Comparison of ENCODE assay signal across 9 mouse cellular contexts in the genomic region with DNA sequence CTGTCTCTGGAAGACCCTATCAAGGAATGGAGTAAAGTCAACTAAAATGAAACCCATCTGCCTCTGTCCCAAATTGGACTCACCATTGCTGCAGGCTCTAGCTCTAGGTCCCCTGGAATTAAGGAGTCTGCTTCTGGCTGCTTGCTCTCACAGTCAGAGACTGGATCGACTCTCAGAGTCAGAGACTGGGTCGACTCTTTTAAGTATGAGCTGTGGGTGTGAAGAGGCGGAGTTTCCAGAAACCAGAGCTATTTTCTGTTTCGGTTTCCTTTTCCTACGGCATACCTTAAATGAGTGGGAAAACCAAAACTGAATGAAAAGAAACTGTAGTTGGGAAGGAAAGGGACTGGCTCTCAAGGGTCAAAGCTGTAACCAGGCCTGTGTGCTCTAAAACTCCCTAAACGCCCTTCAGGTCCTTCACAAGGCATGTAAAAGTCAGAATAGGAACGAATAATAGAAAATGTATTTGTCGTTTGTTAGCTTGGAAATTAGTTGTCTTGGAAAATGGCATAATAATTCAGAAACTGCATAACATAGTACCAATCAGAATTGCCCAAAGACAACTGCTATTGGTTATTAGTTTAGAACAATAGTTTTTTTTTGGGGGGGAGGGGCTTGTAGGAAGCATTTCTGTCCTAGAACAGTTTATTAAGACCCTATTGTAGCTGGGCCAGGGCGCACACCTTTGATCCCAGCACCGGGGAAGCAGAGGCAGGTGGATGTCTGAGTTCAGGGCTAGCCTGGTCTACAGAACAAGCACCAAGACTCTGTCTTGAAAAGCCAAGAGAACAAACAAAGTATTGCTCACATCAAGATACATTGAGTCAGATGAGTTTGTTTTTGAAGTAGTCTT. TPM values are rescaled to one million over a fixed set of nuclear protein-coding genes. Genes with fewer than 3 reads are reported as not detected.
DNase-seq lines count a peak whose midpoint lies in the region; ATAC-seq and TF ChIP-seq lines count a peak whose summit lies in the region.
"Had no signal": no experiment of that assay in that cellular context is flagged by ENCODE, and none has a peak within 500 bp of the region (broad histone marks: within the 10 kb centered on the region; RNA-seq: fewer than 3 reads in every experiment).

A gene (minus strand): TSS at position 196 of the 853 bp plus-strand sequence.

- H3K9me3 ChIP-seq in kidney, embryonic 15.5 days (replicated peaks), result no peaks in the 10 kb centered on the region
- no peaks in the 10 kb centered on the region for H3K9me3 ChIP-seq in CH12.LX (replicated peaks; ENCODE audit: low read length)
- no peaks in the 10 kb centered on the region for H3K9me3 ChIP-seq in heart, embryonic 14.5 days (ENCODE audit: control insufficient read depth, low read length)

- no peak for TF ChIP-seq RAD21 in CH12.LX (IDR thresholded peaks at IDR 0.05; ENCODE audit: low read depth, low read length)

- no peak within 1 kb of the TSS for H3K4me2 ChIP-seq in kidney, embryonic 15.5 days
- H3K4me2 ChIP-seq in CH12.LX (ENCODE audit: insufficient read depth, low read depth, poor library complexity, severe bottlenecking), result peak within 1 kb of the TSS; percentile 69
- peak within 1 kb of the TSS; percentile 24; the same call in 1 of the 2 replicates for H3K4me2 ChIP-seq in heart, embryonic 14.5 days (ENCODE audit: low read length)

- TF ChIP-seq EP300 in CH12.LX (IDR thresholded peaks at IDR 0.05; ENCODE audit: low read length), result no peak

- TF ChIP-seq POLR2A in CH12.LX (IDR thresholded peaks at IDR 0.05; ENCODE audit: low read depth, low read length), result peak; percentile 53

- H3K9ac ChIP-seq in kidney, embryonic 15.5 days, result no peak within 1 kb of the TSS
- H3K9ac ChIP-seq in CH12.LX (ENCODE audit: insufficient read depth, low read depth), result peak within 1 kb of the TSS; percentile 46
- no peak within 1 kb of the TSS for H3K9ac ChIP-seq in heart, embryonic 14.5 days (ENCODE audit: low read length)

- no peak within 1 kb of the TSS for H3K4me3 ChIP-seq in kidney, embryonic 15.5 days (replicated peaks)
- peak within 1 kb of the TSS; percentile 31 to 46 (median 43) for H3K4me3 ChIP-seq in CH12.LX (replicated peaks in 1 of 3; ENCODE audit: low read depth in 2 of 3, low read length in 2 of 3, poor library complexity in 1 of 3)
- no peak within 1 kb of the TSS for H3K4me3 ChIP-seq in heart, embryonic 14.5 days (ENCODE audit: control insufficient read depth in 1 of 2, insufficient read depth in 1 of 2, low read depth in 1 of 2, low read length in 2 of 2)
- H3K4me3 ChIP-seq in macrophage (ENCODE audit: inconsistent target), result peak within 1 kb of the TSS; percentile 53

- H3K4me1 ChIP-seq in kidney, embryonic 15.5 days, result peaks cover 41% of the 10 kb centered on the region
- H3K4me1 ChIP-seq in CH12.LX (ENCODE audit: control insufficient read depth in 1 of 2, insufficient read depth in 2 of 2), result peaks cover 12 to 45% of the 10 kb centered on the region in 2 experiments
- peaks cover 6 to 20% of the 10 kb centered on the region in 2 experiments; a peak in 3 of 4 replicates for H3K4me1 ChIP-seq in heart, embryonic 14.5 days (ENCODE audit: control insufficient read depth in 2 of 2, insufficient read depth in 2 of 2, low read length in 2 of 2)

- no peak within 1 kb of the TSS for H3K27ac ChIP-seq in kidney, embryonic 15.5 days
- H3K27ac ChIP-seq in CH12.LX (ENCODE audit: insufficient read depth, low read depth) (peak within 1 kb of the TSS; percentile 39), macrophage (peak within 1 kb of the TSS; percentile 68)
- H3K27ac ChIP-seq in heart, embryonic 14.5 days (replicated peaks in 1 of 2; ENCODE audit: control insufficient read depth in 1 of 2, insufficient read depth in 1 of 2, low read depth in 2 of 2, low read length in 2 of 2), result 0 out of 4 replicates have a peak within 1 kb of the TSS, but pooled peaks of 1 of the 2 experiments have one; percentile 1

- H3K36me3 ChIP-seq in kidney, embryonic 15.5 days, result no peaks in the 10 kb centered on the region
- no peaks in the 10 kb centered on the region for H3K36me3 ChIP-seq in CH12.LX (replicated peaks in 1 of 2; ENCODE audit: control insufficient read depth in 1 of 2, insufficient read depth in 1 of 2, low read length in 1 of 2)
- no peaks in the 10 kb centered on the region for H3K36me3 ChIP-seq in heart, embryonic 14.5 days (ENCODE audit: control insufficient read depth, insufficient read depth, low read length)
- 0 out of 2 replicates have a peak, but pooled peaks cover 6% of the 10 kb centered on the region for H3K36me3 ChIP-seq in macrophage (ENCODE audit: inconsistent target)

- no peak for TF ChIP-seq CTCF in CH12.LX (conservative IDR thresholded peaks at IDR 0.05 in 1 of 2, IDR thresholded peaks at IDR 0.05 in 1 of 2; ENCODE audit: low read depth in 2 of 2, low read length in 2 of 2)

- no peak for ATAC-seq in kidney, embryonic 15.5 days (replicated peaks; ENCODE audit: low FRiP score)
- ATAC-seq in heart, embryonic 14.5 days (ENCODE audit: insufficient number of reproducible peaks, insufficient read depth, low FRiP score, low read depth), result no peak

- dilution Hi-C loops in CH12.LX (cut with MboI; ENCODE audit: extremely low pct_ligation_motif_present, extremely low pct_unique_long_range_greater_than_20kb, low sequenced_read_pairs), result no loop called here

- H3K79me2 ChIP-seq in CH12.LX (replicated peaks; ENCODE audit: control insufficient read depth, extremely low read depth, insufficient read depth, poor library complexity, severe bottlenecking) (no peaks in the 10 kb centered on the region), macrophage (ENCODE audit: inconsistent target) (peaks cover 41% of the 10 kb centered on the region)

- in situ Hi-C loops in CH12.LX (cut with MboI; ENCODE audit: low pct_ligation_motif_present, low pct_unique_long_range_greater_than_20kb, low sequenced_read_pairs), result no loop called here

- WGBS in kidney, embryonic 15.5 days, result 54% methylated on average over 10 of the region's 10 CpGs
- WGBS in heart, embryonic 14.5 days, result 57% methylated on average over 10 of the region's 10 CpGs
- WGBS in macrophage (ENCODE audit: missing documents), result 24% methylated on average over 10 of the region's 10 CpGs

- H3K27me3 ChIP-seq in kidney, embryonic 15.5 days, result peaks cover 14% of the 10 kb centered on the region
- H3K27me3 ChIP-seq in CH12.LX (replicated peaks), result peaks cover 39% of the 10 kb centered on the region
- H3K27me3 ChIP-seq in heart, embryonic 14.5 days (ENCODE audit: control insufficient read depth, insufficient read depth, low read length), result peaks cover 5% of the 10 kb centered on the region; the same call in 1 of the 2 replicates

- DNase-seq in kidney, adult 9 months, result peak; percentile 54
- DNase-seq in CH12.LX (ENCODE audit: extremely low read depth), result peak; percentile 61
- no peak for DNase-seq in gastrocnemius, adult 18-20 months (ENCODE audit: low spot score)
- DNase-seq in adrenal gland, adult 18-20 months (ENCODE audit: low spot score in 2 of 2), result no peak
- no peak for DNase-seq in embryo, embryonic 11 days

TF ChIP-seq in CH12.LX, 34 proteins besides CTCF, POLR2A, EP300 and RAD21:
- TF ChIP-seq NRF1 (IDR thresholded peaks at IDR 0.05; ENCODE audit: low read depth, low read length) (no peak), ZNF384 (IDR thresholded peaks at IDR 0.05; ENCODE audit: low read depth, low read length) (0 out of 2 replicates have a peak, but pooled peaks have one; percentile 36), RCOR1 (conservative IDR thresholded peaks at IDR 0.05; ENCODE audit: low read depth, low read length) (no peak), ETS1 (conservative IDR thresholded peaks at IDR 0.05; ENCODE audit: low read depth, low read length) (peak; percentile 60; the same call in 1 of the 2 replicates), NELFE (IDR thresholded peaks at IDR 0.05; ENCODE audit: low read depth, low read length) (no peak), JUN (IDR thresholded peaks at IDR 0.05; ENCODE audit: insufficient read depth, low read depth, low read length) (no peak), MEF2A (IDR thresholded peaks at IDR 0.05; ENCODE audit: borderline replicate concordance, low read depth, low read length) (no peak), GABPA (IDR thresholded peaks at IDR 0.05; ENCODE audit: insufficient replicate concordance, low read depth, low read length) (no peak), USF2 (conservative IDR thresholded peaks at IDR 0.05; ENCODE audit: low read depth, low read length) (no peak), UBTF (IDR thresholded peaks at IDR 0.05; ENCODE audit: low read depth, low read length) (no peak), CHD2 (IDR thresholded peaks at IDR 0.05; ENCODE audit: low read length) (no peak), JUND (conservative IDR thresholded peaks at IDR 0.05; ENCODE audit: low read depth, low read length) (no peak), ZC3H11A (IDR thresholded peaks at IDR 0.05; ENCODE audit: low read depth, low read length) (no peak), PAX5 (IDR thresholded peaks at IDR 0.05; ENCODE audit: low read length) (no peak), POLR2AphosphoS2 (IDR thresholded peaks at IDR 0.05; ENCODE audit: low read depth, low read length) (no peak), TBP (conservative IDR thresholded peaks at IDR 0.05; ENCODE audit: low read depth, low read length) (peak; percentile 59; the same call in 1 of the 2 replicates), IRF4 (IDR thresholded peaks at IDR 0.05; ENCODE audit: low read depth, low read length) (peak; percentile 75)
TF ChIP-seq in CH12.LX: peak in this region for 4.

RNA-seq across cellular contexts. Expression of the gene that starts here (rescaled TPM):
- polyA plus RNA-seq in kidney, embryonic 15.5 days (2015; fragmentation: Nextera tagmentation; extraction: Ambion mirVana), result 2.4 and 2.5 TPM in 2 replicates
- total RNA-seq in CH12.LX (2012; rRNA removed) (4.5 and 6.8 TPM in 2 replicates), CH12.LX (2014; rRNA removed) (4.8 TPM in 2 replicates)
- polyA plus RNA-seq in CH12.LX (2012; ENCODE audit: insufficient read length, low read depth) (6.0 and 10.4 TPM in 2 replicates), macrophage (2018) (62.5 to 462 TPM (median 183 TPM) in 3 replicates)
- 0.84 and 1.4 TPM in 2 replicates for polyA plus RNA-seq in heart, embryonic 14.5 days (2014; fragmentation: Nextera tagmentation; extraction: Ambion mirVana)
- total RNA-seq in macrophage (2018; cell fraction: chromatin; rRNA removed), result 100 to 1,000 TPM in 17 of 26 experiments, 10 to 100 TPM in 7, 1 to 10 TPM in 2; 8.7 to 297 (median 169) TPM
- 1,000 to 10,000 TPM in 14 of 26 experiments, 100 to 1,000 TPM in 11, 10 to 100 TPM in 1; 99.2 to 2,982 (median 1,363) TPM for total RNA-seq in macrophage (2018; cell fraction: cytosol; rRNA removed)
- total RNA-seq in macrophage (2018; cell fraction: nucleus; rRNA removed), result 1,000 to 10,000 TPM in 9 of 26 experiments, 100 to 1,000 TPM in 10, 10 to 100 TPM in 7; 24.1 to 1,393 (median 399) TPM
- total RNA-seq in gastrocnemius, adult 18-20 months (2021), result under 1 TPM; 0.32 to 0.74 TPM
- total RNA-seq in adrenal gland, adult 18-20 months (2021), result 1 to 10 TPM; 4.8 to 6.8 TPM
- polyA plus RNA-seq: neural tube, embryonic 11.5 days had no signal

Comparison
In these comparisons a context has a peak if more than half of its experiments do, and no peak if none do; other contexts are left out.
1. DNase-seq: peak in kidney, adult 9 months (single experiment) and CH12.LX (single experiment); none in gastrocnemius, adult 18-20 months (single experiment), adrenal gland, adult 18-20 months (0 of 2) and embryo, embryonic 11 days (single experiment).
2. H3K4me3 ChIP-seq: peak in CH12.LX (3 of 3) and macrophage (single experiment); none in kidney, embryonic 15.5 days (single experiment) and heart, embryonic 14.5 days (0 of 2).